Mouse (Mus musculus): ENCODE measurements around the gene Ambra1.
A peak's percentile ranks its signal among the peaks of the same experiment; 100 is the strongest.

Ambra1 gene

GRCm38 (mm10) chr2:91739586-91739985 is 9.7 kb downstream of the Ambra1 start:
- no peak for DNase-seq

- no peak for DNase-seq
Observed at GRCm38 (mm10) chr2:91744686-91745085, 14.8 kb downstream of the Ambra1 start.

- DNase-seq: no peak
Observed at GRCm38 (mm10) chr2:91749811-91750261, 19.9 kb downstream of the Ambra1 start.

- no peak for DNase-seq
Observed at GRCm38 (mm10) chr2:91771921-91772705, 42.2 kb downstream of the Ambra1 start.

- DNase-seq: no peak
Observed at GRCm38 (mm10) chr2:91773309-91773708, 43.4 kb downstream of the Ambra1 start.

- DNase-seq: no peak
Observed at GRCm38 (mm10) chr2:91779166-91779565, 49.2 kb downstream of the Ambra1 start.

- no peak for DNase-seq
Observed at GRCm38 (mm10) chr2:91791621-91792020, 61.7 kb downstream of the Ambra1 start.

- no peak for DNase-seq
Observed at GRCm38 (mm10) chr2:91792346-91792745, 62.4 kb downstream of the Ambra1 start.

GRCm38 (mm10) chr2:91794466-91794865 is 64.5 kb downstream of the Ambra1 start:
- no peak for DNase-seq

GRCm38 (mm10) chr2:91795091-91795490 is 65.2 kb downstream of the Ambra1 start:
- DNase-seq: no peak

- DNase-seq: no peak
Observed at GRCm38 (mm10) chr2:91811433-91811832, 81.5 kb downstream of the Ambra1 start.

- no peak for DNase-seq
Observed at GRCm38 (mm10) chr2:91816741-91817140, 86.8 kb downstream of the Ambra1 start.

GRCm38 (mm10) chr2:91832227-91832626 is 102.3 kb downstream of the Ambra1 start:
- DNase-seq: no peak

- DNase-seq: no peak
Observed at GRCm38 (mm10) chr2:91834272-91834671, 104.3 kb downstream of the Ambra1 start.

- peak; percentile 20 for DNase-seq
Observed at GRCm38 (mm10) chr2:91835031-91835430, 105.1 kb downstream of the Ambra1 start.

- DNase-seq: no peak
Observed at GRCm38 (mm10) chr2:91835631-91836030, 105.7 kb downstream of the Ambra1 start.

GRCm38 (mm10) chr2:91844085-91844484 is 114.2 kb downstream of the Ambra1 start:
- DNase-seq: no peak

GRCm38 (mm10) chr2:91852446-91853191 is 122.7 kb downstream of the Ambra1 start:
- no peak for DNase-seq

- DNase-seq: no peak
Observed at GRCm38 (mm10) chr2:91854575-91854974, 124.6 kb downstream of the Ambra1 start.

GRCm38 (mm10) chr2:91856958-91857357 is 127.0 kb downstream of the Ambra1 start:
- no peak for DNase-seq

- no peak for DNase-seq
Observed at GRCm38 (mm10) chr2:91859423-91859822, 129.5 kb downstream of the Ambra1 start.

GRCm38 (mm10) chr2:91870754-91871153 is 140.8 kb downstream of the Ambra1 start:
- no peak for DNase-seq

- DNase-seq: no peak
Observed at GRCm38 (mm10) chr2:91871225-91871624, 141.3 kb downstream of the Ambra1 start.

GRCm38 (mm10) chr2:91872658-91873057 is 142.7 kb downstream of the Ambra1 start:
- DNase-seq: no peak

Measured in liver (tissue).